19 mouse cellular contexts compared by ENCODE assay signal in genomic region chr2:32724149-32724548, GRCm38 (mm10). TPM values are rescaled to one million over a fixed set of nuclear protein-coding genes. Genes with fewer than 3 reads are reported as not detected.
"Had no signal": no experiment of that assay in that cellular context is flagged by ENCODE, and none has a peak within 500 bp of the region (broad histone marks: within the 10 kb centered on the region; RNA-seq: fewer than 3 reads in every experiment).

No protein-coding gene starts in this region.

- H3K4me3 ChIP-seq: liver, embryonic 13.5 days; liver, embryonic 15.5 days; lung, embryonic 15.5 days; megakaryocyte, embryonic 14.5 days; midbrain, embryonic 13.5 days; midbrain, embryonic 15.5 days; neural tube, embryonic 12.5 days; stomach, embryonic 15.5 days had no signal

- H3K27me3 ChIP-seq: liver, embryonic 13.5 days; liver, embryonic 15.5 days; lung, embryonic 15.5 days; megakaryocyte, embryonic 14.5 days; midbrain, embryonic 13.5 days; midbrain, embryonic 15.5 days; neural tube, embryonic 12.5 days; stomach, embryonic 15.5 days had no signal

- ATAC-seq: liver, postnatal 0 days; lung, postnatal 0 days; midbrain, embryonic 13.5 days; midbrain, embryonic 15.5 days had no signal

- H3K36me3 ChIP-seq: liver, embryonic 13.5 days; lung, embryonic 15.5 days; midbrain, embryonic 13.5 days; midbrain, embryonic 15.5 days; neural tube, embryonic 12.5 days; stomach, embryonic 15.5 days had no signal

- H3K27ac ChIP-seq: liver, embryonic 13.5 days; liver, embryonic 15.5 days; lung, embryonic 15.5 days; macrophage; midbrain, embryonic 13.5 days; midbrain, embryonic 15.5 days; neural tube, embryonic 12.5 days; stomach, embryonic 15.5 days; stomach, postnatal 0 days had no signal

- DNase-seq: liver, embryonic 13.5 days; liver, postnatal 0 days; lung, adult 2 months; lung, postnatal 14 days; lung, postnatal 36 days; right cerebral cortex, postnatal 14 days; thymus, postnatal 14 days; thymus, postnatal 4 days had no signal

- H3K9me3 ChIP-seq: liver, embryonic 13.5 days; liver, embryonic 15.5 days; lung, embryonic 15.5 days; midbrain, embryonic 13.5 days; midbrain, embryonic 15.5 days; neural tube, embryonic 12.5 days; stomach, embryonic 15.5 days had no signal

RNA-seq across cellular contexts. Expression of gene 6330409D20Rik, which starts 16.7 kb away (rescaled TPM):
- polyA plus RNA-seq: liver, embryonic 13.5 days; liver, embryonic 15.5 days; liver, postnatal 0 days; macrophage; stomach, postnatal 0 days; urinary bladder, adult 2 months had no signal
